In genomic region chr11:115181913-115182638, GRCm38 (mm10) we compare ENCODE assay signal across 9 mouse cellular contexts. TPM values are rescaled to one million over a fixed set of nuclear protein-coding genes. Genes with fewer than 3 reads are reported as not detected.
DNase-seq lines count a peak whose midpoint lies in the region; ATAC-seq and TF ChIP-seq lines count a peak whose summit lies in the region.
"Had no signal": no experiment of that assay in that cellular context is flagged by ENCODE, and none has a peak within 500 bp of the region (broad histone marks: within the 10 kb centered on the region; RNA-seq: fewer than 3 reads in every experiment).

No protein-coding gene starts in this region.

- H3K4me3 ChIP-seq in neural tube, embryonic 15.5 days (replicated peaks), result no peak overlapping the region
- no peak overlapping the region for H3K4me3 ChIP-seq in bone marrow macrophage, adult 2 months (ENCODE audit: insufficient read depth, low read length)
- H3K4me3 ChIP-seq in liver, embryonic 13.5 days (replicated peaks), result no peak overlapping the region
- H3K4me3 ChIP-seq: neural tube, embryonic 13.5 days had no signal

- peak; percentile 89 for DNase-seq in neural tube, embryonic 10.5 days (ENCODE audit: extremely low spot score, low spot score)
- peak; percentile 71 for DNase-seq in kidney, adult 11 months
- peak; percentile 64 for DNase-seq in liver, embryonic 13.5 days
- DNase-seq in retina, adult 2 months (ENCODE audit: low read depth, low spot score), result peak; percentile 48
- DNase-seq in thymus, postnatal 36 days, result peak; percentile 88 to 91

- TF ChIP-seq CTCF in bone marrow macrophage, adult 2 months (IDR thresholded peaks at IDR 0.05; ENCODE audit: low read depth, low read length), result peak; percentile 84

- H3K27ac ChIP-seq in neural tube, embryonic 15.5 days (replicated peaks), result no peak overlapping the region
- no peak overlapping the region for H3K27ac ChIP-seq in bone marrow macrophage, adult 2 months (ENCODE audit: insufficient read depth, low read depth, low read length)
- no peak overlapping the region for H3K27ac ChIP-seq in liver, embryonic 13.5 days
- H3K27ac ChIP-seq: neural tube, embryonic 13.5 days had no signal

- no peak for ATAC-seq in neural tube, embryonic 15.5 days (ENCODE audit: low FRiP score)
- ATAC-seq in erythroid progenitor cell, adult 5-6 weeks (replicated peaks; ENCODE audit: low FRiP score, poor library complexity, severe bottlenecking), result peak; percentile 40; the same call in 1 of the 2 replicates
- ATAC-seq in liver, embryonic 13.5 days (ENCODE audit: low read depth), result no peak

- no peak for TF ChIP-seq POLR2A in bone marrow macrophage, adult 2 months (IDR thresholded peaks at IDR 0.05; ENCODE audit: borderline replicate concordance, low read depth, low read length)

- WGBS in neural tube, embryonic 15.5 days, result 23% methylated on average over 12 of the region's 12 CpGs
- 17% methylated on average over 12 of the region's 12 CpGs for WGBS in liver, embryonic 13.5 days (ENCODE audit: insufficient replicate concordance)

- H3K4me1 ChIP-seq in neural tube, embryonic 15.5 days, result peaks cover 30% of the 10 kb centered on the region
- H3K4me1 ChIP-seq in bone marrow macrophage, adult 2 months (ENCODE audit: control insufficient read depth, insufficient read depth, low read length), result peaks cover 11% of the 10 kb centered on the region
- H3K4me1 ChIP-seq in liver, embryonic 13.5 days (replicated peaks), result peaks cover 47% of the 10 kb centered on the region

- no peak overlapping the region for H3K4me2 ChIP-seq in neural tube, embryonic 15.5 days
- no peak overlapping the region for H3K4me2 ChIP-seq in liver, embryonic 13.5 days
- H3K4me2 ChIP-seq: neural tube, embryonic 13.5 days had no signal

- H3K9ac ChIP-seq in neural tube, embryonic 15.5 days (replicated peaks), result no peak overlapping the region
- H3K9ac ChIP-seq in liver, embryonic 13.5 days, result no peak overlapping the region
- H3K9ac ChIP-seq: neural tube, embryonic 13.5 days had no signal

- no peaks in the 10 kb centered on the region for H3K27me3 ChIP-seq in neural tube, embryonic 15.5 days (replicated peaks)
- H3K27me3 ChIP-seq in liver, embryonic 13.5 days, result no peaks in the 10 kb centered on the region
- H3K27me3 ChIP-seq: neural tube, embryonic 13.5 days had no signal

- H3K9me3 ChIP-seq in neural tube, embryonic 15.5 days (replicated peaks), result no peaks in the 10 kb centered on the region
- H3K9me3 ChIP-seq in liver, embryonic 13.5 days (replicated peaks), result no peaks in the 10 kb centered on the region
- H3K9me3 ChIP-seq: neural tube, embryonic 13.5 days had no signal

- H3K36me3 ChIP-seq in neural tube, embryonic 15.5 days, result 0 out of 2 replicates have a peak, but pooled peaks cover 3% of the 10 kb centered on the region
- H3K36me3 ChIP-seq in liver, embryonic 13.5 days, result peaks cover 21% of the 10 kb centered on the region

RNA-seq across cellular contexts. Expression of gene Tmem104, which starts 5.2 kb away (rescaled TPM):
- 11.7 TPM in 2 replicates for polyA plus RNA-seq in neural tube, embryonic 15.5 days (2015; fragmentation: Nextera tagmentation; extraction: Ambion mirVana)
- 40.2 and 42.7 TPM in 2 replicates for polyA plus RNA-seq in bone marrow macrophage, adult 2 months (2012; ENCODE audit: insufficient read depth, insufficient read length, missing spikeins)
- 5.0 and 6.3 TPM in 2 replicates for total RNA-seq in erythroid progenitor cell, adult 5-6 weeks (2015; ENCODE audit: low replicate concordance)
- 0.64 and 6.3 TPM in 2 replicates for total RNA-seq in erythroid progenitor cell, adult 5-6 weeks (2017; ENCODE audit: low replicate concordance)
- 5.1 and 6.8 TPM in 2 replicates for polyA plus RNA-seq in liver, embryonic 13.5 days (2015; fragmentation: Nextera tagmentation; extraction: Ambion mirVana)

RNA-seq across cellular contexts. Expression of gene Nat9, which starts 5.6 kb away (rescaled TPM):
- polyA plus RNA-seq in neural tube, embryonic 15.5 days (2015; fragmentation: Nextera tagmentation; extraction: Ambion mirVana), result 22.0 and 22.8 TPM in 2 replicates
- polyA plus RNA-seq in bone marrow macrophage, adult 2 months (2012; ENCODE audit: insufficient read depth, insufficient read length, missing spikeins), result 23.5 and 24.0 TPM in 2 replicates
- total RNA-seq in erythroid progenitor cell, adult 5-6 weeks (2015; ENCODE audit: low replicate concordance), result 9.2 and 11.2 TPM in 2 replicates
- 2.3 TPM in 1 of 2 replicates, not detected in the other for total RNA-seq in erythroid progenitor cell, adult 5-6 weeks (2017; ENCODE audit: low replicate concordance)
- polyA plus RNA-seq in liver, embryonic 13.5 days (2015; fragmentation: Nextera tagmentation; extraction: Ambion mirVana), result 11.9 and 13.3 TPM in 2 replicates

RNA-seq across cellular contexts. Expression of gene Slc9a3r1, which starts 18.9 kb away (rescaled TPM):
- polyA plus RNA-seq in neural tube, embryonic 15.5 days (2015; fragmentation: Nextera tagmentation; extraction: Ambion mirVana), result 45.5 and 80.6 TPM in 2 replicates
- 76.2 and 78.8 TPM in 2 replicates for polyA plus RNA-seq in bone marrow macrophage, adult 2 months (2012; ENCODE audit: insufficient read depth, insufficient read length, missing spikeins)
- total RNA-seq in erythroid progenitor cell, adult 5-6 weeks (2015; ENCODE audit: low replicate concordance), result 15.1 and 16.8 TPM in 2 replicates
- total RNA-seq in erythroid progenitor cell, adult 5-6 weeks (2017; ENCODE audit: low replicate concordance), result 13.1 and 13.7 TPM in 2 replicates
- 59.8 and 69.9 TPM in 2 replicates for polyA plus RNA-seq in liver, embryonic 13.5 days (2015; fragmentation: Nextera tagmentation; extraction: Ambion mirVana)

RNA-seq across cellular contexts. Expression of gene Cd300lf, which starts 48.3 kb away (rescaled TPM):
- polyA plus RNA-seq in neural tube, embryonic 15.5 days (2015; fragmentation: Nextera tagmentation; extraction: Ambion mirVana), result 0.20 and 0.27 TPM in 2 replicates
- 1.9 and 2.9 TPM in 2 replicates for polyA plus RNA-seq in bone marrow macrophage, adult 2 months (2012; ENCODE audit: insufficient read depth, insufficient read length, missing spikeins)
- total RNA-seq in erythroid progenitor cell, adult 5-6 weeks (2015; ENCODE audit: low replicate concordance), result 1.7 and 2.9 TPM in 2 replicates
- total RNA-seq in erythroid progenitor cell, adult 5-6 weeks (2017; ENCODE audit: low replicate concordance), result 8.6 and 10.7 TPM in 2 replicates
- polyA plus RNA-seq in liver, embryonic 13.5 days (2015; fragmentation: Nextera tagmentation; extraction: Ambion mirVana), result 0.97 TPM in 2 replicates
